Mouse (Mus musculus): ENCODE measurements around the gene Usp37. TPM values are rescaled to one million over a fixed set of nuclear protein-coding genes. Genes with fewer than 3 reads are reported as not detected.

Usp37 gene
- polyA plus RNA-seq, 1 experiment from 2014 or later: 20.9 TPM

DNA sequence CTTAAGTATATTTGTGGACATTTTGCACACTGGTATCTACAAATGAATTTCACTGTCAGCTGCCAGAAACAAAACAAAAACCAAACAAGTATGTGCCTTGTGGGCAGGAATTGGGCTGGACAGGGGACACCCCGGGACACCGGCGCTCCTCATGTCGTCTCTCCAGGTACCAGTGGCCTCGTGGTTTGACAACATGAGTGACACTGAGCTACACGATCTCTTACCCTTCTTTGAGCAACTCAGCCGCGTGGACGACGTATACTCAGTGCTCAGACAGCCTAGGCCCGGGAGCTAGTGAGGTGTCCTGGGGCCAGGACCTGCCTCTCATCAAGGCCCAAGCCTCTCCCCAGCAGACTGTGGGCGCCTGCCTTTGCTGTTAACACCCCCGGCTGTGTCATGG, 148.8 kb downstream of the Usp37 start:
- no peak overlapping the region for H3K4me3 ChIP-seq (ENCODE audit: low read length)
- ATAC-seq: no peak

DNA sequence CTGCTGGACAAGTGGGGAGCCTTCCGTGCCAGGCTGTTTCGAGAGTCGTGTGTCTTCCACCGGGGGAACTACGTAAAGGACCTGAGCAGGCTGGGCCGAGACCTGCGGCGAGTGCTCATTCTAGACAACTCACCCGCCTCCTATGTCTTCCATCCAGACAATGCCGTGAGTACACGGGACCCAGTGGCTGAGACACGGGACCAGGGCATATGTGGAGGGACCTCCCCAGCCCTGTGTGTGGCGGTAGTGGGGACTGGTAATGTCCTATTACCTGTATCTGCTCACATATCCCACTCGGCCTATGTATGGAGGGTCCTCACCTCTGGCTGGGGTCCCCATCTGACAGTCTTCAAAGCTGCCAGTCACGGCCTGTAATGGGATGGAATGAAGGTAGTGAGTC, 149.2 kb downstream of the Usp37 start:
- no peak for ATAC-seq
- Histone ChIP-seq H3K27me3 (replicated peaks; ENCODE audit: control insufficient read depth, insufficient read depth, low read length) (no peaks in the 10 kb centered on the region), H3K9me3 (ENCODE audit: control insufficient read depth, low read length) (no peaks in the 10 kb centered on the region), H3K4me3 (ENCODE audit: low read length) (no peak overlapping the region), H3K4me1 (ENCODE audit: control insufficient read depth, insufficient read depth, low read length) (peaks cover 30% of the 10 kb centered on the region), H3K36me3 (ENCODE audit: control insufficient read depth, insufficient read depth, low read length) (peaks cover 19% of the 10 kb centered on the region), H3K27ac (ENCODE audit: low read length) (no peak overlapping the region), H3K9ac (ENCODE audit: low read depth, low read length) (no peak overlapping the region), H3K4me2 (ENCODE audit: low read depth, low read length) (no peak overlapping the region)
- 92% methylated on average over 15 of the region's 15 CpGs for WGBS

More for the DNA sequence above, 148.8 kb downstream of the Usp37 start:
- 87% methylated on average over 12 of the region's 13 CpGs for WGBS
- no peaks in the 10 kb centered on the region for H3K27me3 ChIP-seq (replicated peaks; ENCODE audit: control insufficient read depth, insufficient read depth, low read length)
- H3K27ac ChIP-seq (ENCODE audit: low read length): no peak overlapping the region
- H3K9me3 ChIP-seq (ENCODE audit: control insufficient read depth, low read length): no peaks in the 10 kb centered on the region
- H3K4me2 ChIP-seq (ENCODE audit: low read depth, low read length): no peak overlapping the region
- H3K9ac ChIP-seq (ENCODE audit: low read depth, low read length): 0 out of 2 replicates have a peak overlapping the region, but pooled peaks have one; percentile 19
- H3K4me1 ChIP-seq (ENCODE audit: control insufficient read depth, insufficient read depth, low read length): peaks cover 28% of the 10 kb centered on the region
- peaks cover 19% of the 10 kb centered on the region for H3K36me3 ChIP-seq (ENCODE audit: control insufficient read depth, insufficient read depth, low read length)

DNA sequence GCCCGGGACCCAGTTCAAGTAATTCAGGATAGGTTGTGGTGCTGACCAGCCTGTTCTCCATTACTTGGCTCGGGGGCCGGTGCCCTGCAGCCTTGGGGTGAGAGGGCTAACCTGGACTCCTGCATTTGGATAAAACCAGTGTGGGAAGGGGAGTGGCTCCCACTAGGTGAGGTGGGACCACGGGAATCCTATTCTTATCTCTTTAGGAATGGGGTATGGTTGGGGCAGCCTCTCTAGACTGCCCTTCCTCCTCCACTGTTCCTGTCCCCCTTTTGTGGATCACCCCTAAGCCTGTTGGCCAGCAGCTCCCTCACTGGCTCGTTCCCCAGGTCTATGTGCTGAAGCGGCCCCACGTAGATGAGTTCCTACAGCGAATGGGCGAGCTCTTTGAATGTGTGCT, 149.8 kb downstream of the Usp37 start:
- H3K9me3 ChIP-seq (ENCODE audit: control insufficient read depth, low read length): no peaks in the 10 kb centered on the region
- no peak overlapping the region for H3K27ac ChIP-seq (ENCODE audit: low read length)
- WGBS: 89% methylated on average over 9 of the region's 9 CpGs
- no peak overlapping the region for H3K4me2 ChIP-seq (ENCODE audit: low read depth, low read length)
- no peak for ATAC-seq
- peaks cover 19% of the 10 kb centered on the region for H3K36me3 ChIP-seq (ENCODE audit: control insufficient read depth, insufficient read depth, low read length)
- peaks cover 36% of the 10 kb centered on the region for H3K4me1 ChIP-seq (ENCODE audit: control insufficient read depth, insufficient read depth, low read length)
- H3K9ac ChIP-seq (ENCODE audit: low read depth, low read length): no peak overlapping the region
- H3K27me3 ChIP-seq (replicated peaks; ENCODE audit: control insufficient read depth, insufficient read depth, low read length): no peaks in the 10 kb centered on the region
- H3K4me3 ChIP-seq (ENCODE audit: low read length): no peak overlapping the region

- no peak for ATAC-seq
- H3K27ac ChIP-seq (ENCODE audit: low read length): no peak overlapping the region
- H3K36me3 ChIP-seq (ENCODE audit: control insufficient read depth, insufficient read depth, low read length): peaks cover 19% of the 10 kb centered on the region
- peak overlapping the region; percentile 98 for H3K9ac ChIP-seq (ENCODE audit: low read depth, low read length)
- no peaks in the 10 kb centered on the region for H3K9me3 ChIP-seq (ENCODE audit: control insufficient read depth, low read length)
- peak overlapping the region; percentile 65 for H3K4me2 ChIP-seq (ENCODE audit: low read depth, low read length)
- H3K27me3 ChIP-seq (replicated peaks; ENCODE audit: control insufficient read depth, insufficient read depth, low read length): no peaks in the 10 kb centered on the region
- H3K4me1 ChIP-seq (ENCODE audit: control insufficient read depth, insufficient read depth, low read length): peaks cover 37% of the 10 kb centered on the region
- H3K4me3 ChIP-seq (ENCODE audit: low read length): peak overlapping the region; percentile 78; the same call in 1 of the 2 replicates
- 83% methylated on average over 9 of the region's 9 CpGs for WGBS
These were observed 150.4 kb downstream of the Usp37 start for GRCm38 (mm10) chr1:74393697-74394096.

DNA sequence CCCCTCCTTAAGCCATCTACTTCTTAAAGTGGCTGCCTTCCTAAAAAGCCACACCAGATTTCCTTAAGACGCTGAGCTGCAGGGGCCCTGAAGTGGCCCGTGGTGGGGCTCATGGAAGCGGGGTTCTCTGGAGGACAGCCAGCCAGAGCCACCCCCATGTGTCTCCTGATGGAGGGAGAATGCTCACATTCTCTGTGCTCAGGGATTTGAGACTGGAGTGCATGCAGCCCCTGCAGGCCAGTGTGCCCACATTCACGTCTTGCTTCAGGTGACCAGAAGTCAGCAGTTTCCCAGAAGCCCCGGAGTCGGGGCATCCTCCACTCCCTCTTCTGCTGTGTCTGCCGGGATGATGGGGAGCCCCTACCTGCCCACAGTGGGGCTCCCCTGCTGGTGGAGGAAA, 151.1 kb downstream of the Usp37 start:
- ATAC-seq: no peak
- Histone ChIP-seq H3K27me3 (replicated peaks; ENCODE audit: control insufficient read depth, insufficient read depth, low read length) (no peaks in the 10 kb centered on the region), H3K4me1 (ENCODE audit: control insufficient read depth, insufficient read depth, low read length) (peaks cover 36% of the 10 kb centered on the region), H3K4me3 (ENCODE audit: low read length) (peak overlapping the region; percentile 78), H3K4me2 (ENCODE audit: low read depth, low read length) (peak overlapping the region; percentile 65), H3K27ac (ENCODE audit: low read length) (peak overlapping the region; percentile 99), H3K9ac (ENCODE audit: low read depth, low read length) (peak overlapping the region; percentile 98), H3K9me3 (ENCODE audit: control insufficient read depth, low read length) (no peaks in the 10 kb centered on the region), H3K36me3 (ENCODE audit: control insufficient read depth, insufficient read depth, low read length) (peaks cover 19% of the 10 kb centered on the region)
- WGBS: 39% methylated on average over 7 of the region's 7 CpGs

DNA sequence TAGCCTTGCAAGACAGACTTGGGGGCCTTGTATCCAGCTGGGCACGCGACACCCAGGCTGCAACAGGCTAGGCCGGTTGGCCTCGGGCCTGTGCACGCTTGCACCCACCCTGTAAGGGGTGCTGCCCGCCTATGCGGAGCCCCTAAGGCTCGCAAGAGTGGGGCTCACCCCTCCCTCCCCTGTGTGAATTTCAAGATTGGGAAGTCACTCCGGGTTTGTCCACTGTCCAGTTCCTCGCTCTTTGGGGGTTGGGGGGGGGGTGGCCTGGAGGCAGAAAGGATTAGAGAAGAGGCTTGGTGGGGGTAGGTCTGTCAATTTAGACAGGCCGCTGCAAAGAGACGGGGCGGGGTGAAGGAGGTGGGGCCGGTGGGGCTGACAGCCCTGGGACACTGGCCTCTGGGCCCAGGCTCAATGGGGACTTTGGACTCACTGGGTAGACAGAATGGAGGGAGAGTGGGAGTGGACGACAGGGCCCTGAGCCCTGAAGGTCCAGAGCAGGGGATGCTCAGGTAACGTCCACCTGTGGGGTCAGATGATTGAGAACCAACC, 151.6 kb downstream of the Usp37 start:
- Histone ChIP-seq H3K27me3 (replicated peaks; ENCODE audit: control insufficient read depth, insufficient read depth, low read length) (no peaks in the 10 kb centered on the region), H3K27ac (ENCODE audit: low read length) (peak overlapping the region; percentile 99), H3K9me3 (ENCODE audit: control insufficient read depth, low read length) (no peaks in the 10 kb centered on the region), H3K36me3 (ENCODE audit: control insufficient read depth, insufficient read depth, low read length) (peaks cover 19% of the 10 kb centered on the region), H3K9ac (ENCODE audit: low read depth, low read length) (peak overlapping the region; percentile 98), H3K4me3 (ENCODE audit: low read length) (peak overlapping the region; percentile 78), H3K4me1 (ENCODE audit: control insufficient read depth, insufficient read depth, low read length) (peaks cover 37% of the 10 kb centered on the region), H3K4me2 (ENCODE audit: low read depth, low read length) (peak overlapping the region; percentile 65)
- WGBS: 2% methylated on average over 16 of the region's 16 CpGs
- ATAC-seq: peak; percentile 15

GRCm38 (mm10) chr1:74391844-74392441, 152.1 kb downstream of the Usp37 start:
- Histone ChIP-seq H3K27ac (ENCODE audit: low read length) (peak overlapping the region; percentile 99), H3K4me2 (ENCODE audit: low read depth, low read length) (peak overlapping the region; percentile 65), H3K9ac (ENCODE audit: low read depth, low read length) (peak overlapping the region; percentile 98), H3K4me3 (ENCODE audit: low read length) (peak overlapping the region; percentile 78), H3K4me1 (ENCODE audit: control insufficient read depth, insufficient read depth, low read length) (peaks cover 41% of the 10 kb centered on the region), H3K36me3 (ENCODE audit: control insufficient read depth, insufficient read depth, low read length) (peaks cover 19% of the 10 kb centered on the region), H3K9me3 (ENCODE audit: control insufficient read depth, low read length) (no peaks in the 10 kb centered on the region), H3K27me3 (replicated peaks; ENCODE audit: control insufficient read depth, insufficient read depth, low read length) (no peaks in the 10 kb centered on the region)
- ATAC-seq: peak; percentile 32
- WGBS: 0% methylated on average over 49 of the region's 63 CpGs

GRCm38 (mm10) chr1:74390924-74391748, 152.9 kb downstream of the Usp37 start, which contains the start of gene Ctdsp1:
Gene Ctdsp1 (plus strand): TSS chr1:74391509.
- 2% methylated on average over 50 of the region's 51 CpGs for WGBS
- H3K4me3 ChIP-seq (ENCODE audit: low read length): peak within 1 kb of the TSS; percentile 78

DNA sequence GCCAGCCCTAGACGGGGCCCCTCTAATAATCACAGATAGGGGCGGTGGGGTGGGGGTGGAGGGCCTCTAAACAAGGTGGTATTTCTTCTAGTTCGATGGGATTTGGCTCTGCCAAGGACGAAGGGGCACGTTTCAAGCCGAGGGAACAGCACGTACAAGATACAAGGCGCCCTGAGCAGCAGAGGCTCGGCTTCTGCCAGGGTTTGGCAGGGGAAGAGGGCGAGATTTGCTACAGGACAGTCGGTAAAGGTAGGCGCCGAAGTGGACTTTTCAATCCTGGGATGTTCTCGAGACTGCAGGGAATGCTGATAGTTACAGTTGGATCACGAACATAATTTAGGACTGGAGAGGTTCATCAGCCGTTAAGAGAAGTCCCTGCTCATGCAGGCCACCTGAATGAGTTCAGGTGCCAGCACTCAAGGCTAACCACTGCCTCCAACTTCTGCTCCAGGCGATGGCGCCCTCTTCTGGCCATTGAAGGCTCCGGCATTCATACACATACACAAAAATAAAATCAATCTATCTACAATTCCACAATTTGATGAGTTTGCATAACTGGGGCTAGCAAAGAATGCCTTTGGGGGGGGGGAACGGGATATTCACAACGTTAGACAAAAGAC, 153.7 kb downstream of the Usp37 start:
- peak overlapping the region; percentile 98 for H3K9ac ChIP-seq (ENCODE audit: low read depth, low read length)
- peak overlapping the region; percentile 99 for H3K27ac ChIP-seq (ENCODE audit: low read length)
- peaks cover 41% of the 10 kb centered on the region for H3K4me1 ChIP-seq (ENCODE audit: control insufficient read depth, insufficient read depth, low read length)
- H3K27me3 ChIP-seq (replicated peaks; ENCODE audit: control insufficient read depth, insufficient read depth, low read length): no peaks in the 10 kb centered on the region
- H3K36me3 ChIP-seq (ENCODE audit: control insufficient read depth, insufficient read depth, low read length): peaks cover 19% of the 10 kb centered on the region
- H3K4me3 ChIP-seq (ENCODE audit: low read length): peak overlapping the region; percentile 78
- 5% methylated on average over 21 of the region's 21 CpGs for WGBS
- ATAC-seq: no peak; the same call in 1 of the 2 replicates
- no peaks in the 10 kb centered on the region for H3K9me3 ChIP-seq (ENCODE audit: control insufficient read depth, low read length)
- H3K4me2 ChIP-seq (ENCODE audit: low read depth, low read length): peak overlapping the region; percentile 57

More at GRCm38 (mm10) chr1:74390924-74391748, 152.9 kb downstream of the Usp37 start, which contains the start of gene Ctdsp1:
- H3K9me3 ChIP-seq (ENCODE audit: control insufficient read depth, low read length): no peaks in the 10 kb centered on the region
- H3K9ac ChIP-seq (ENCODE audit: low read depth, low read length): peak within 1 kb of the TSS; percentile 98
- ATAC-seq: peak; percentile 74
- H3K27me3 ChIP-seq (replicated peaks; ENCODE audit: control insufficient read depth, insufficient read depth, low read length): no peaks in the 10 kb centered on the region
- H3K27ac ChIP-seq (ENCODE audit: low read length): peak within 1 kb of the TSS; percentile 99
- peak within 1 kb of the TSS; percentile 65 for H3K4me2 ChIP-seq (ENCODE audit: low read depth, low read length)
- peaks cover 19% of the 10 kb centered on the region for H3K36me3 ChIP-seq (ENCODE audit: control insufficient read depth, insufficient read depth, low read length)
- H3K4me1 ChIP-seq (ENCODE audit: control insufficient read depth, insufficient read depth, low read length): peaks cover 41% of the 10 kb centered on the region

Data from intestine, embryonic 16.5 days (tissue).